In the genomic region with DNA sequence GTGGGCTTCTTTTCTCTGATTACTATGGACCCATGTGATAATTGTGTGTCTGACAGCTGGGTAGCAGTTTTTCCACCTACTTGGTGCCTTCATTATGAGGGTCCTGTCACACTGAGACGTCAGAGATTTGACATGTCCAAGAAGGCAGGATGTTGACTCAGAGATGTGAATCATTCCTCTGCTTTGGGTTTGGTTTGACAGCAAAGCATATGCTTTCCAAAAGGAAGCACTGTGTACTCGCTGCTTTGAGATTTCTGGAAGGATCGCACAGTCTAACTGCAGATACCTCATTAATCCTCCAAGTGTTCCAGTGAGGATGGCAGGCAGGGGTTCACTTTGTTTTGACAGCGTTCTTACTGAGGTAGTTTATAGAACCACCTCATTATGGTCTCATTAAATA, we compare ENCODE assay signal across 17 mouse cellular contexts.
"Had no signal": no experiment of that assay in that cellular context is flagged by ENCODE, and none has a peak within 500 bp of the region (broad histone marks: within the 10 kb centered on the region; RNA-seq: fewer than 3 reads in every experiment).

No protein-coding gene starts in this region.

- H3K9me3 ChIP-seq: limb, embryonic 10.5 days; limb, embryonic 13.5 days; liver, embryonic 12.5 days; liver, embryonic 15.5 days had no signal

- DNase-seq: kidney, adult 2 months; kidney, postnatal 25 days; liver; lung, adult 18-20 months; lung, postnatal 4 days; midbrain, embryonic 14.5 days; retina, postnatal 1 day; right cerebral cortex, postnatal 4 days; thymus, postnatal 25 days had no signal

- ATAC-seq: intestine, postnatal 0 days; liver, embryonic 12.5 days had no signal

- H3K4me2 ChIP-seq: limb, embryonic 13.5 days; liver, embryonic 12.5 days; liver, embryonic 15.5 days; midbrain, embryonic 11.5 days had no signal

- H3K4me3 ChIP-seq: limb, embryonic 10.5 days; limb, embryonic 13.5 days; liver, embryonic 12.5 days; liver, embryonic 15.5 days had no signal

- H3K36me3 ChIP-seq: limb, embryonic 10.5 days; limb, embryonic 13.5 days; liver, embryonic 12.5 days; liver, embryonic 15.5 days had no signal

- H3K4me1 ChIP-seq: limb, embryonic 10.5 days; limb, embryonic 13.5 days; liver, embryonic 12.5 days; liver, embryonic 15.5 days had no signal

- H3K9ac ChIP-seq: limb, embryonic 13.5 days; liver, embryonic 12.5 days; liver, embryonic 15.5 days had no signal

- H3K27me3 ChIP-seq: limb, embryonic 13.5 days; liver, embryonic 12.5 days; liver, embryonic 15.5 days had no signal

- H3K27ac ChIP-seq: kidney, postnatal 0 days; limb, embryonic 10.5 days; limb, embryonic 13.5 days; liver, embryonic 12.5 days; liver, embryonic 15.5 days; stomach, postnatal 0 days had no signal
